Mouse (Mus musculus): ENCODE measurements around the gene Olfr548-ps1.

The Olfr548-ps1 gene

GRCm38 (mm10) chr7:102575998-102576397, 35.3 kb downstream of the Olfr548-ps1 start:
- no peak for DNase-seq

- no peak for DNase-seq
These were observed 51.1 kb downstream of the Olfr548-ps1 start, which contains the start of gene Olfr551 for GRCm38 (mm10) chr7:102591786-102592185. Gene Olfr551, minus strand, starts transcription at chr7:102591886.
